ENCODE assay signal across 9 mouse cellular contexts in genomic region chr9:54738376-54738775, GRCm38 (mm10). TPM values are rescaled to one million over a fixed set of nuclear protein-coding genes. Genes with fewer than 3 reads are reported as not detected.
DNase-seq lines count a peak whose midpoint lies in the region; ATAC-seq and TF ChIP-seq lines count a peak whose summit lies in the region.
"Had no signal": no experiment of that assay in that cellular context is flagged by ENCODE, and none has a peak within 500 bp of the region (broad histone marks: within the 10 kb centered on the region; RNA-seq: fewer than 3 reads in every experiment).

No protein-coding gene starts in this region.

- no peak overlapping the region for H3K4me3 ChIP-seq in cortical plate, adult 2 months (ENCODE audit: insufficient read depth, low read length)
- H3K4me3 ChIP-seq in hindbrain, embryonic 12.5 days = no peak overlapping the region
- H3K4me3 ChIP-seq in limb, embryonic 11.5 days (ENCODE audit: low read depth, low read length) = no peak overlapping the region
- H3K4me3 ChIP-seq: neural tube, embryonic 12.5 days had no signal

- in situ Hi-C loops in Patski (cut with MboI; ENCODE audit: low pct_unique_long_range_greater_than_20kb) = loop anchor here (5.0 to 25.0 kb wide), 2 partner anchors 84 to 374 kb away; no protein-coding TSS in a partner anchor

- no peak overlapping the region for H3K4me2 ChIP-seq in hindbrain, embryonic 12.5 days (replicated peaks)
- no peak overlapping the region for H3K4me2 ChIP-seq in limb, embryonic 11.5 days (ENCODE audit: low read depth, severe bottlenecking)
- H3K4me2 ChIP-seq: neural tube, embryonic 12.5 days had no signal

- peak; percentile 70 for TF ChIP-seq CTCF in Patski (IDR thresholded peaks at IDR 0.05)
- peak; percentile 85 for TF ChIP-seq CTCF in cortical plate, adult 2 months (IDR thresholded peaks at IDR 0.05; ENCODE audit: extremely low read depth, insufficient read depth, low read length)

- WGBS in hindbrain, embryonic 12.5 days = 17% methylated on average over 3 of the region's 3 CpGs
- WGBS in limb, embryonic 11.5 days = 19% methylated on average over 3 of the region's 3 CpGs

- no peaks in the 10 kb centered on the region for H3K36me3 ChIP-seq in hindbrain, embryonic 12.5 days
- H3K36me3 ChIP-seq in limb, embryonic 11.5 days (ENCODE audit: control insufficient read depth, insufficient read depth, low read length) = no peaks in the 10 kb centered on the region
- H3K36me3 ChIP-seq: neural tube, embryonic 12.5 days had no signal

- POLR2A ChIA-PET in Patski (lab: Charles Lee) = interaction anchor here (0.5 kb wide), 1 partner anchor 39 kb away, joined by 3 read pairs; no protein-coding TSS in a partner anchor

- H3K9ac ChIP-seq in hindbrain, embryonic 12.5 days = peak overlapping the region; percentile 9; the same call in 1 of the 2 replicates
- no peak overlapping the region for H3K9ac ChIP-seq in limb, embryonic 11.5 days (ENCODE audit: low read length)
- H3K9ac ChIP-seq: neural tube, embryonic 12.5 days had no signal

- H3K27me3 ChIP-seq in Patski = no peaks in the 10 kb centered on the region
- 0 out of 2 replicates have a peak, but pooled peaks cover 3% of the 10 kb centered on the region for H3K27me3 ChIP-seq in hindbrain, embryonic 12.5 days
- no peaks in the 10 kb centered on the region for H3K27me3 ChIP-seq in limb, embryonic 11.5 days (ENCODE audit: control insufficient read depth, insufficient read depth, low read length)

- no peak for ATAC-seq in Patski
- 0 out of 2 replicates have a peak, but pooled peaks have one; percentile 39 for ATAC-seq in hindbrain, embryonic 12.5 days (ENCODE audit: low FRiP score)
- no peak for ATAC-seq in limb, embryonic 11.5 days (ENCODE audit: insufficient number of reproducible peaks, low FRiP score, low TSS enrichment, low read depth)

- CTCF ChIA-PET in Patski (lab: Charles Lee) = interaction anchor here (0.7 to 5.8 kb wide), 7 partner anchors 10 to 87 kb away, joined by 3 to 64 read pairs (median 3); no protein-coding TSS in a partner anchor

- no peaks in the 10 kb centered on the region for H3K4me1 ChIP-seq in cortical plate, adult 2 months (ENCODE audit: control insufficient read depth, insufficient read depth, low read length)
- peaks cover 23% of the 10 kb centered on the region for H3K4me1 ChIP-seq in hindbrain, embryonic 12.5 days
- peaks cover 3% of the 10 kb centered on the region for H3K4me1 ChIP-seq in limb, embryonic 11.5 days (ENCODE audit: control insufficient read depth, insufficient read depth, low read length)

- TF ChIP-seq POLR2A in cortical plate, adult 2 months (IDR thresholded peaks at IDR 0.05; ENCODE audit: extremely low read depth, insufficient read depth, low read length) = no peak

- H3K27ac ChIP-seq in cortical plate, adult 2 months (ENCODE audit: insufficient read depth, low read length) = no peak overlapping the region
- H3K27ac ChIP-seq in hindbrain, embryonic 12.5 days = peak overlapping the region; percentile 64
- H3K27ac ChIP-seq in limb, embryonic 11.5 days (replicated peaks; ENCODE audit: low read depth, low read length) = no peak overlapping the region
- H3K27ac ChIP-seq: neural tube, embryonic 12.5 days had no signal

- H3K9me3 ChIP-seq in hindbrain, embryonic 12.5 days (replicated peaks) = no peaks in the 10 kb centered on the region
- H3K9me3 ChIP-seq in limb, embryonic 11.5 days (ENCODE audit: control insufficient read depth, low read length) = no peaks in the 10 kb centered on the region
- H3K9me3 ChIP-seq: neural tube, embryonic 12.5 days had no signal

- DNase-seq in left cerebral cortex, adult 18-20 months (ENCODE audit: low spot score in 2 of 2) = peak; percentile 47 to 66
- no peak for DNase-seq in left cerebral cortex, adult 11 months (ENCODE audit: low spot score)
- DNase-seq in Patski (ENCODE audit: low read depth, low spot score) = no peak
- peak; percentile 81 for DNase-seq in limb, embryonic 11.5 days (ENCODE audit: low spot score)
- DNase-seq in right cerebral cortex, adult 18-20 months = peak; percentile 58
- DNase-seq in T-cell, adult 2 months (ENCODE audit: low spot score) = no peak

RNA-seq across cellular contexts. Expression of gene Wdr61, which starts 4.1 kb away (rescaled TPM):
- total RNA-seq in left cerebral cortex, adult 18-20 months (2021) = 10 to 100 TPM; 58.9 to 60.0 TPM
- polyA plus RNA-seq in Patski (2021) = 90.0 TPM
- polyA plus RNA-seq in cortical plate, adult 2 months (2012; rRNA removed) = 61.2 and 62.6 TPM in 2 replicates
- polyA plus RNA-seq in hindbrain, embryonic 12.5 days (2016; fragmentation: Nextera tagmentation; extraction: Ambion mirVana) = 117 and 128 TPM in 2 replicates
- 182 and 185 TPM in 2 replicates for polyA plus RNA-seq in limb, embryonic 11.5 days (2014; fragmentation: Nextera tagmentation; extraction: Ambion mirVana)

RNA-seq across cellular contexts. Expression of gene Crabp1, which starts 26.2 kb away (rescaled TPM):
- total RNA-seq in left cerebral cortex, adult 18-20 months (2021) = 1 to 10 TPM; 1.8 to 4.8 TPM
- not detected for polyA plus RNA-seq in Patski (2021)
- 0.72 and 3.4 TPM in 2 replicates for polyA plus RNA-seq in cortical plate, adult 2 months (2012; rRNA removed)
- polyA plus RNA-seq in hindbrain, embryonic 12.5 days (2016; fragmentation: Nextera tagmentation; extraction: Ambion mirVana) = 655 and 681 TPM in 2 replicates
- polyA plus RNA-seq in limb, embryonic 11.5 days (2014; fragmentation: Nextera tagmentation; extraction: Ambion mirVana) = 295 and 359 TPM in 2 replicates

RNA-seq across cellular contexts. Expression of gene Dnaja4, which starts 39.7 kb away (rescaled TPM):
- total RNA-seq in left cerebral cortex, adult 18-20 months (2021) = 10 to 100 TPM; 49.6 to 51.2 TPM
- polyA plus RNA-seq in Patski (2021) = 19.6 TPM
- polyA plus RNA-seq in cortical plate, adult 2 months (2012; rRNA removed) = 41.3 and 44.3 TPM in 2 replicates
- polyA plus RNA-seq in hindbrain, embryonic 12.5 days (2016; fragmentation: Nextera tagmentation; extraction: Ambion mirVana) = 7.1 and 7.5 TPM in 2 replicates
- 3.1 and 3.6 TPM in 2 replicates for polyA plus RNA-seq in limb, embryonic 11.5 days (2014; fragmentation: Nextera tagmentation; extraction: Ambion mirVana)

Comparison
In these comparisons a context has a peak if more than half of its experiments do, and no peak if none do; other contexts are left out.
1. DNase-seq: peak in left cerebral cortex, adult 18-20 months (2 of 2), limb, embryonic 11.5 days (single experiment) and right cerebral cortex, adult 18-20 months (single experiment); none in left cerebral cortex, adult 11 months (single experiment), Patski (single experiment) and T-cell, adult 2 months (single experiment).
2. RNA of gene Crabp1, which starts 26.2 kb away (polyA plus RNA-seq): 655 to 681 TPM in hindbrain, embryonic 12.5 days and 295 to 359 TPM in limb, embryonic 11.5 days; 0.72 to 3.4 TPM in cortical plate, adult 2 months and not detected in Patski (single experiment); every median in the first group is over 10 times any median in the second.